Mouse (Mus musculus) cerebellum, adult 11-12 months (tissue): ENCODE measurements around the gene Znrf2.
"Not testable (repeated sequence)": the region's sequence is repeated elsewhere in the genome, so short reads cannot be mapped to it uniquely, and the experiment has no call there.

Source experiments
- DNase-seq: peaks from one replicate; pipeline ENCODE4 v3.0.0; 2022

The Znrf2 gene

DNA sequence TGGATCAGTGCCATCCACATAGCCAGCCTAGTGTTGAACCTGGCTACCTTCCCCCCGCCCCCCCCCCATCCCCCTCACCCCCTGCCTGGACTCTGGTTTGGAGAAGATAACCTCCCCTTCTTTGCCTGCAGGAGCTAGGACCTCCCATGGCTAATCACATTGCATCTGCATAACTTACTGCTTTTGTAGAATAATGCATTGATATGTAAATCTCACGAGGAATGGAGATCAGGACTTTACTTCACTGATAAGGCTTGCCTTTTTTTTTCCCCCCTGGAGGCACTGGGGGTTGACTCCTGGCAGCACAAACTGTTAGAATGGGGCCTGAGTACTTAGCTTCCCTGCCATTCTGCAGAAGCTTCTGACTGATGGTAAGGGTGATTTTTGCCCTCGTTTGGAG lies 36.0 kb downstream of the Znrf2 start:
- no peak for DNase-seq

DNA sequence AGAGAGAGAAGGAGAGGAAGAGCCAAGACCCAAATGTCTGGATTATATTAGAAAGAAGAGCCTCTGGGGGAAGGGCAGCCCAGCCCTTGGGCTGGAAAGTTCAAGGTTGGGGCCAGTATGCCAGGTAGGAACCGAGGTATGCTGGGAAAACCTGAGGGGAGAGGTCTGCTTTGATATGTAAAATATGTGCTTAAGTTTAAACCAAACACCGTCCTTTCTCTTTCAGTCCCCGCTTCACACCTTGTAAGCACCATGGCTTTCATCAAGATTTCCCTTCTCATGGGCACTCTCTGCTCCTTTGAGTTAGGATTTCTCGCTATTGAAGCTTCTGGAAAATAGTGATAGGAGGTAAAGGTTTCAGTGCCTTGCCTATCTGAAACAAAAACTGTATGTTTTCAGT lies 38.1 kb downstream of the Znrf2 start:
- DNase-seq = no peak

DNA sequence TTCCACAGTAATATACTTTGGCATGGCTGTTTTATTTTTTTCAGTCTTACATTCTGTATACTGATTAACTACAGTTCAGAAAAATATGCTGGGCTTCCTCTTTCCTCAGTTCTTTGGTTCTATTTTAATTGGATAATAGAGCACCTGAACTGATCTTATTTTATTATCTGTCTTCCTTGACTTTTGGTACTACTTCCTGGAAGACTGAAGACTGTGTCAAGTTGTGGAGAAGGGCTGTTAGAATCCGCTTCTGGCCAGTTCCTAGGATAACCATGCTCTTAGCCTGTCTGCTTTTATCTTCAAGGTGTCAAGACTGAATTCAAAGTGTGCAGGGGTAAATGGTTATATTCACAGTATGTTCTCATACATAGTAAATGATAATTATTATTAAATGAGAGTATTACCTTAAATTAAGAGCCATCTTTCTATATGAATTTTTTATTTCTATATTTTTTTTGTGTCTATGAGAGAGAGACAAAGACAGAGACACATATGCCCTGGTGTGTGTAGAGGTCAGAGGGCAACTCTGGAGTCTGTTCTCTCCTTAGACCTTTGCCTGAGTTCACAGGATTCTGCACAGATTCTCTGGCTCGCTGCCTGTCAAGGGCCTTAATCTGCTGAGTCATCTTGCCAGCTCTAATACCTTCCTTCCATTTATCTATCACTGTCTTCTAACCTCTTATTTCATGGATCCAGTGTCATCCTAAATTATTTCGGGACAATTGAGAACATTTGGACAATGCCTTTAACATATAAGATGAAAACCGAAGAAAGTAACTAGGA lies 39.3 kb downstream of the Znrf2 start:
- DNase-seq = no peak

DNA sequence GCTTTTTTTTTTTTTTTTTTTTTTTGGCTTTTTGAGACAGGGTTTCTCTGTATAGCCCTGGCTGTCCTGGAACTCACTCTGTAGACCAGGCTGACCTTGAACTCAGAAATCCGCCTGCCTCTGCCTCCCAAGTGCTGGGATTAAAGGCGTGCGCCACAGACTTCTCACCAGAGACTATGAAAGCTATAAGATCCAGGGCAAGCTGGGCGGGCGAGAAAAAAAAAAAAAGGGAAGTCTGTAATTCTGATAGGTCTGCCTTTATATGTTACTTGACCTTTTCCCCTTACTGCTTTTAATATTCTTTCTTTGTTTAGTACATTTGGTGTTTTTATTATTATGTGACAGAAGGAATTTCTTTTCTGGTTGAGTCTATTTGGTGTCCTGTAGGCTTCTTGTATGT lies 42.4 kb downstream of the Znrf2 start:
- not testable (repeated sequence) for DNase-seq

DNA sequence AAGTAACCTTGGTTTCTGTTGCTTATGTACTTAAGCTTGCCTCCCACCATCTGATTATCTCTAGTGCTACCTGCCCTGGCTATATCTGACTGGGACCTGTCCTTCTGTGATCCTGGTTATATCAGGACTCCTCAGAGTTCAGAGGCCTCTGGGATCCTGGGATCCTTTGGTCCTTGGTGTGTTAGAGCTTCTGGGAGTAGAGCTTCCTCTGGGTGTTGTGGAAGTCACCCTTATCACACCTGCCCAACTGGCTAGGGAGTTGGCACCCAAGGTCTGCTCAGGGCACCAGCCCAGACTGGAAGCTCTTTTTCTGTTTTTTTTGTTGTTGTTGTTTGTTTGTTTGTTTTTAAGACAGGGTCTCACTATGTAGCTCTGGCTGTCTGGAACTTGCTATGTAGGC lies 43.5 kb downstream of the Znrf2 start:
- DNase-seq = no peak

DNA sequence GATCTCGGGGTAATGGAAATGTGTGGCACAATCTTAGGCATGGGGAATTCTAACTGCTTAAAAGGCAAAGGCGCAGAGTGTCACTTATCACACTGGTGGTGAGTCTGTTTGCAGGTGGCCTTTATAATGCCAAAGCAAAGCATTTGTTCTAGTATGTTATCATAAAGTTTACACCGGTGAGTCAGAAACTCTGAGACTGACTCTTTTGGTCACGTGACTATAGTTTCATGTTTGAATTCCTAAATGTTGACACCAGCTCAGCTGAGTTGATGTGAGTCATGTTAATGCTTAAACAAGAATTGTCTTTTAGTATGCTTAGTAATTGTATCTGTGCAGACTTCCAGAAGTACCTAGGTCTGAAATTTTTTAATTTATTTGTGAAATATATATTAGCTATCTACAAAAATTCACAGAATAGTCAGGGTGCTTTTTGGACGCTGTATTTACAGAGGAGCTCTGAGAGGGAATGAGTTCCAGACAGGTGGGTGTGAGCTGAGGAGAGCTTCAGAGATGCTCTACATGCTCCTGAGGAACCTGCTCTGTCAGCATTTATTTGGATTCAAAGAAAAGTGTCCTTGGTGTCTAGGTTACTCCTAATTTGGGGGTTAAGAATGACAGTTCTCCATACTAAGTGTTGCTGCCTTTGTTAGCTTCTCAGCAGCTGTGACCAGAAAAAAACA lies 50.2 kb downstream of the Znrf2 start:
- DNase-seq = no peak

DNA sequence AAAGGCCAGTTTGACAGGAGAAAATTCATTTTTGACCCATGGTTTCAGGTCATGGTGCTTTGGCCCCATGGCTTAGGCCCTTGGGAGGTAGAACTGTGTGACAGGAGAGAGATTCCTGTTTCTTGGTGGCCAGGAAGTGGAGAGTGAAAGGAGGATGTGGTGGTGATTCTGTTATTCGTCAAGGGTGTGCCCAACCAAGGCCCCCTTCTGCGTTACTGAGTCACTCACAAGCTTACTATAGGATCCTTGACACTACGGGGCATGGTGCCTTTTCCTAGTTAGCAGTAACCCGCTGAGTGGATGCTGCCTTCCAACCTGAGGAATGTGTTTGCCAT lies 50.7 kb downstream of the Znrf2 start:
- no peak for DNase-seq

DNA sequence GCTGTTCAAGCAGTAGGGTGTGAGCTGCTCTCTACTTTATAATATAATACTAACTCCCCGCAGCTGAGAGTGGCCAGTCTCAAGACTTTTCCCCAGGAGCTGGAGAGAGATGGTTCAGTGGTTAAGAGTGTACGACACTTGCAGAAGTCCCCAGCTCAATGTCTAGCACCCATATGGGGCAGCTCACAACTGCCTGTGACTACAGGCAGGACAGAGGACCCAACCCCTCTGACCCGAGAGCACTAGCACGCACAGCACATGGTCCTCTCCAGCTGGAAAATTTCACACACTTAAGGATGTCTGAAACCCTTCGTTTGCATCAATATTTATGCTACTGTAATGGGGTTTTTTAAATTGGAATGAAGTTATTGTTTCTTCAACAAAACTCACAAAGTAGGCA lies 56.3 kb downstream of the Znrf2 start:
- no peak for DNase-seq

DNA sequence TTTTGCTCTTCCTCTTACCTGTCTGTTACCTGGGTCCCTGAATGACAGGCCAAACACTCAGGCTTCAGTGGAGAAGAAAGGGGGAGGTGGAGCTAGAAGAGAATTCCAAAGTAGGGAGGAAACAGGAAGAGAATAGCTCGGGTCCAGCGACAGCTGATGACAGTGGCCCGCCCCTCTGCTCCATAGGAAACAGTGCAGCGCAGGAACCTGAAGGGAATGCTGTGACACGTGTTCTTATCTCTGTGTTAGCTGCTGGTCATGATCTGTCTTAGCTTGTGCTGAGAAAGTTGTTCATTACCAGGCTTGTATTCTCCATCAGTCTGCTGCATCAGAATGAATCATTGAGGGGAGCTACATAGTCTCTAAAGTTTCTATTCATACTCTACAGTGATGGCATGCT lies 60.1 kb downstream of the Znrf2 start:
- no peak for DNase-seq

DNA sequence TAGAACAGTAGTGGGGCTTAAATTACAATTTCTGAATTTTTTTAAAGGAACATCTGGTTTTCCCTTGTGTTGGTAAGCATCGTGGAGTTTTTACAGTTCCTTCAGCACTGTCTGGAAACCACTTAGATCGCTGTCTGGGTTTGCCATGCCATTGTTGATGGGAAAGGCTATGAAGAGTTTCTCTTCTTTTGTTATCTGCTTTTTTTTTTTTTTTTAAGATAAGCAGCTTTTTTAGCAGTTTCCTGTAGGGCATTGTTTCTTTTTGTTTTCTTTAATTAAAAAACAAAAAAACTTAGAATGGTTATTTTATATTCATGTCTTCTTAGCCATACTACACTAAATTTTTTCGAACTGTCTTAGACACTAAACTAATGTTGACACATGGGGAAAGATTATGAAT lies 60.9 kb downstream of the Znrf2 start:
- DNase-seq = no peak

DNA sequence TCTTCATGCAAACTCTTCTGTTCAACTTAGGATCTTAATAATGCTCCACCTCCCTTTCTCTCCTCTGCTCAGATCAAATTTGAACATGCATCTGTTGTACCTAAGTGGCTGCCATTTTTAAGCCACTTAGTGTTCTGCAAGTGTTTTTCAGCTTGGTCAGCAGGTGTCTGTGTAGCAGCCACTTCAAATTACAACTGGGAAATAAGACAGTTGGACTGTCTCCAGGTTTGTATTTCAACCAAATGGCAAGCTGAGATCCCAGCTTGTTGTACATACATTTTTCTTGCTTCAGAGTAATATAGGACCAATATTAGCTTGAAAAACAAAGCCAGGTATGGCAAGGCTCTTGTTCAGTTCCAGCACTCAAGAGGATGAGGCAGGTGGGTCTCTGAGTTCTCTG lies 61.8 kb downstream of the Znrf2 start:
- no peak for DNase-seq

DNA sequence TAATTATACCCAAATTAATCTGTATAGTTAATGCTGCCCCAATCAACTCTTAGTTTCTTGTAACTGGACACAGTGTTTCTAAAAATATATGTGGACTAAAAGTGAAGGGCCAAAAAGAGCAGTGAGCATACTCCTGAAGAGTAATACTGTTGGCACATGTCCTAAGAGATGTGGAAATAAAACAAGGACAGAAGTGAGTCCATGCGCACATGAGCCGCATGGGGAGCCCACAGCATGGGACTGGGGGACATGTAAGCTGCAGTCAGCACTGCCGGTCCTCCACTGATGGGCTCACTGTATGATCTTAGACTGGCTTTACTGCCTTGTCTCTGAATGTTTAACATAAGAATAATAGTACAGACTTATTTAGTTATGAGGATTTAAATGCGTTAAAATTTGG lies 63.4 kb downstream of the Znrf2 start:
- DNase-seq = no peak

DNA sequence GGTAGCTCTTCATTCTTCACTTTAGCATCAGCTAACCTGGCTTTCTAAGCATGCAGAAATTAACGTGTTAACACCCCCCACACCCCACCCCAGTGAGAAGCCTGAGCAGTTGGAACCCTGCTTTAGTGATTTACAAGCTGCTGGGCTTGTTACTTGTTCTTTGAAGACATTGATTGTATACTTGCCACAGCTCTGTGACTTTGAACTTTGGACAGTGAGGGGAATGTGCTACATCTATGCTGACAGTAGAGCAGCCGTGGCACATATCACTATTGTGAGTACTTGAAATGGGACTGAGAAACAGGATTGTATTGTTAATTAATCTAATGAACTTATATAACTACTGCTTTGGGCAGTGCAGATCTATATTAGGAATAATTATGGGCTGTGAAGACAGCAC lies 66.7 kb downstream of the Znrf2 start:
- no peak for DNase-seq

DNA sequence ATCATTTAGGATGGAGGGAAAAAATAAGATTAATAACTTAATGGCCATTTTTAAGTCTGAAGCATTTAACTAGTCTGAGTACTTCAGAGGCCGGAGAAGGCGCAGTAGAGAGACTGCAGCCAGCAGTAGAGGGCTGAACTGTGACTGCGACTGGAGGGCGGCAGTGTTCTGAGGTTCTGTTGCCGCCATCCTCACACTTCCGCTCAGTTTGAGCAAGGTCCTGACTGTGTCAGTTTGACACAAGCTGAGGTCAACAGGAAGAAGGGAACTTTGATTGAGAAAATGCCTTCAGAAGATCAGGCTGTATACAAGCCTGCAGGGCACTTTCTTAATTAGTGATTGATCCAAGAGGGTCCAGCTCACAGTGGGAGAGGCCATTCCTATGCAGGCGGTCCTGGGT lies 69.5 kb downstream of the Znrf2 start:
- no peak for DNase-seq

DNA sequence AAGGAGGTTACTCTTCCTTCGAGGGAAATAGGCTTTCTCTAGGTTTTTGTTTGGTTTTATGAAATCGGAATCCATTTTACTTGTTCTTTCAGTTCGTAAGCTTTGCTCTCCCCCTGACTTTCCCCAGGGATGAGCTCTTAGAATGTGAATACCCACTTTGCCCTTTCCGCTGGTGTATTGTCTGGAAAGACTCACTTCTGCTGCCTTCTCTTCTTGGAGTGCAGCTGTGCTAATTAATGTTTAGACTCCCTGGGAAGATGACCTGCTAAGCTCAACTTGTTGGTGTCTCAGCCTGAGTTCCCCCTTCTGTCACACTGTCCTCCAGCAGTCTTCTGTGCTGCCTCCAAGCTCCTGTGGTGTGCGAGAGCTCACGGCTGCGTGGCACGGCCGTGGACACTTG lies 73.5 kb downstream of the Znrf2 start:
- no peak for DNase-seq

DNA sequence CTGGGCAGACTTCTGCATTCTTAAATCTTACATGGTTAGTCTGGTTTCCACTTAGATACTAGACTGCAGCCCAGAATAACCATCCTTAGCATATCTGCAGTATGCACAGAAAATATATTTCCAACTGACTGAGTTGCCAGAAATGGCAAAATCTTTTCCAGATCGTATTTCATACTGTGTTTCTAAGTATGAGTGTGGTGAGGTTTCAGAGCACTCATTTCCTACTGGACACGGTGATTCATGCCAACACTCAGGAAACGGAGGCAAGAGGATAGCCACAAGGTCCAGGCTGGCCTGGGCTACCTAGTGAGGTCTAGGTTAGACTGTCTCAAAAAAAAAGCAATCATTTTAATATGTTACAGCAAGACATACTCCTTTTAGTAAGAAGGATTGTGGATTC lies 74.7 kb downstream of the Znrf2 start:
- no peak for DNase-seq

DNA sequence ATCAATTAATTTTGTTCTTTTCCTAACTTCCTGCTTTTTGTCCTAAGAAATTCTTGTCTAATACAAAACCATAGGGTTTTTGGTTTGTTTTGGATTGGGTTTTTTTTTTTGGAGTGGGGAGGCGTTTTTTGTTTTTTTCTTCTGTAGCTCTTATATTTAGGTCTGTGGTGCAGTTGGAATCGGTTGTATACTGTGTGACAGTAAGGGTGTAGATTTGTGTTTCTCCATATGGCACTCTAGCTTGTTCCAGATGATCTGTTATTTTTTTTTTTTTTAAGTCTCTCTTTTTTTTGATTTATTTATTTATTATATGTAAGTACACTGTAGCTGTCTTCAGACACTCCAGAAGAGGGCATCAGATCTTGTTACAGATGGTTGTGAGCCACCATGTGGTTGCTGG lies 83.5 kb downstream of the Znrf2 start:
- DNase-seq = no peak

DNA sequence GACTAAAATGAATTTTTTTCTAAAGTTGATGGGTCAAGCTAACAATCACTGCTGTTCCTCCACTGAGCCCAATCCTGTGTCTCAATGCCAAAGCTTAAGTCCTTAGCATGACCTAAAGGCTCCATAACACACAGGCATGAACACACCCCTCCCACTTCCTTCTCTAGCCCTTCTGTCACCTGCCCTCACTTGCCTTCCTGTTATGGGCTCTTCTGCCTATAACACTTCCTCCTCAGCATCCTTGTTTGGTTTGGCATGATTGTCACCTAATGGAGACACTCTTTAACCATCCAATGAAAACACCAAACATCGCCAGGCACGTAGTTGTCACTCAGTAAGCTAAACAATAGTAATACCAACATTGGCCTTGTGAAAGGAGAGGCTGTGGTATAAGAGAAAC lies 85.8 kb downstream of the Znrf2 start:
- no peak for DNase-seq

DNA sequence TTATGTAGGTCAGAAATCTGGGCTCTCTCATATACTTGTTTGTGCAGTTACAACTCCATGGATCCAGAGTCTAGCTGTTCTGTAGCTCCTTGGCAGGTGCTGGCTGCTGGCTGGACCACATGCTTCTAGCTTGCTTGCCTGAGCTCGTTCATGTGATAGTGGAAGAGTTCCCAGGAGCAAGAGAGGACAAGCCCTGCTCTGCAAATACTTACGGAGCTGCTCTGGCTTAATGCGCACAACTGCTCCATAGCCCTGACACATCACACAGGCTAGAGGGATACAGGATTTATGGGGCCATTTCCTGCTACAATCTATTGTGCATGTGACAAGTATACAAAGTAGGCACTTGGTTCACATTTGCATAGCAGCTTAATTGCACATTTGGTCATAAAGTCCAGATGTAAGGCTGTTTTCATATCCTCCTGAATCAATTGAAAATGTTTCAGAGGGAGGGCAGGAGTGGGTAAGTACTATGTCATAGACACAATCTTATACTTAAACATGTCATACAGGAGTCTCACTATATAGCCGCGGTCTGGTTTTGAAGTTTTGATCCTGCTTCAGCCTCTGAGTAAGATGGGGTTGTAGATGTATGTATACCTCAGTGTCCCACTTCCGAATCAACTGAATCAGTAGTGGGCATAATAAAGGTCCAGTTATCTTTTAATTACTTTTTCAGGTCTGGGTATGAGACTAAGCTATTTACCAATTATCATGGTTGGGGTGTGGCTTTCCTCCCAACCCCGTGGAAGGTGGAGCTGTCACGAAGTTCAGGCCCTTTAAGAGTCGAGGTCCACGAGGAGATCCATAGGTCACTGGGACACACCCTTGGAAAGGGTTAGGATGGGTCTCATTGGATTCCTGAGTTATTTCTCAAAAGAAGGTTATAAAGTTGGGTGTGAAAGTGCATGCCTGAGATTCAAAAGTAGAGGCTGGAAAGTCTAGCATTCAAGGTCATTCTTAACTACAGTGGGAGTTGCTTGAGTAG lies 89.6 kb downstream of the Znrf2 start:
- DNase-seq = no peak

DNA sequence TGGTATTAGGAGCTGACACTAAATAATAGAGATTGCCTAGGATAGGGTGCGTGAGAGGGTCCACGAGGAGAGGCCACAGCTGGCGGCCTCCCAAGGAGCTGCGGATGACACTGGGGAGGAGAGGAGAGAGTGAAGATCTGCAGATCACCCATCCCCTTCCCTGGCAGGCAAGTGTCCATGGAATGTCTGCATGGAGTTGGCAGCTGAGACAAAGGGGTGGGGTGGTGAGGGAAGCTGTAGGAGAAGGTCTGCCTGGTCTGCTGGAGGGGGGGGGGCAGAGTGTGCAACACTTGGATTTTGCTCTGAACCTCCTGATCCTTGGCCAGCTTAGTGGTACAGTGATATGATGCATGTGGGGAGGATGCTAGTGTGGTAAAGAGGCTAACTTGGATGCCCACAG lies 98.3 kb downstream of the Znrf2 start:
- no peak for DNase-seq

DNA sequence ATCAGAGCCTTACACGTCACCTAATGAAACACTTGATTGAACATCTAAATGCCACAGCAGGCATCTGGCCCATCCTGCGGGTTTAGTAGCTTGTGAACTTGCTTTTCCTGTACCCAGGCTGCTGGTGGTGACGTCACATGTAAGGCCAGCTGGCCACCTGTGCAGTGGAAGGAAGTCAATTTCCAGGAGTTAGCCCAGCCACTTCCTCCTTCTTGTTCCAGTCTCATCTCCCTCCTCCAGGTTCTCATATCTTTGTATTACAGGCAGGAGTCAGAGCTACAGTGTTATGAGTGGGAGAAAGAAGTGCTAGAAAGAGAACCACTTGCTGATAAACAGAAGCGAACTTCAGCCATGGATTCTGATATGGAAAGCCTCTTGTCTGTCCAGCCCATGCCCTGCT lies 99.4 kb downstream of the Znrf2 start:
- DNase-seq = no peak

DNA sequence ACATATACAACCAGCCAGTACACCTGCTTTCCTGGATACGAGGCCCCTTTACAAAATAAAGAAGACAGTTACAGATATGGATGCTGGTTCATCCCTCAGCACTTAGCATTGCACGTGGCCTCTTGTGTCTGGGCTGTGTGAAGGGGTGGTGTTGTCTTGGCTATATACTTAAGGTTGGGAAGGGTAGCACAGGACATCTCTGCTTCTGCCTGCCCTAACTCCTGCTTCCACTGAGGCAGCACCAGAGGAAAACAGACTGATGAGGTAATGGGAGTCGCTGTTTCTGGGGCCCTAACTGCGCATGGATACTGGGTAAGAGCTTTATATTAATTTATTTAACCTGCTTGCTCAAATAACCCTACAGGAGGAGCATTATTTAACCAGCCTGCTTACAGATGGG lies 100.2 kb downstream of the Znrf2 start:
- no peak for DNase-seq

DNA sequence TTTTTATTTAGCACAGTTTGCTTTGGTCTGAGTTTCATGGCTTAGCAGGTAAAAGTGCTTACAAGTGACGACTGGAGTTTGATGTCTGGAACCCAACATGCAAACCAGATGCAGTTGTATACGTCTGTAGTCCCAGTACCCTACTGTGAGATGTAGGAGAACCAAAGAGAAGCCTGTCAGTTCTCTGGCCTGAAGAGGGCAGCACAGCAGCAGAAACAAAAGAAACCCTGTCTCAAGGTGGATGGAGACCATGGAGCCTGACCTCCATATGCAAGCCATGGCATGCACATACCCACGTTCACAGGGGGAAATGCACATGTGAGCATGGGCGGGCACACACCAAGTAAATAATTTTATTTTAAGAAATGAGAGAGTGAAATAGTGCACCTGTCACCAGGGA lies 100.8 kb downstream of the Znrf2 start:
- no peak for DNase-seq

DNA sequence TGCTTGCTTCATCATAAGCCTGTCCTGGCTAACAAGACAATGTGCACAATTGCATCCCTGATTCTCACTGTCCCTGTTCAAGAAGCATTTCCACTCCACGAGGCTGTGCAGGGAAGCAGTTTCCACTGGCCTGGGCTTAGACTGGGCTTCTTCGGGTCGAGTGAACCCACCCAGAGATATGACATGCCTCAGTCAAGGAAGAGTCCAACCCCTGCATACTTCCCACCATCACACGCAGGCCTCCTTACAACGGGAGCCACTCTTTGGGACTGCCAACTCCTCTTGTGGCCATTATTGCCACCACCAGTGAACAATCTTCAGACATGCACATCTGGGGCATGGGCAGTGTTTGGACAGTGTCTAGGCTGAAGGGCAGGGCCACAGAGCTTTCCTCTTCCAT lies 101.8 kb downstream of the Znrf2 start:
- DNase-seq = no peak
